Mouse (Mus musculus) adrenal gland, postnatal 0 days (tissue): ENCODE data around the gene Pigc. TPM values are rescaled to one million over a fixed set of nuclear protein-coding genes. Genes with fewer than 3 reads are reported as not detected.

Source experiments
- polyA plus RNA-seq: library from polyadenylated mRNA; unstranded; fragments of >200 nt; fragmentation: Nextera tagmentation; extraction: Ambion mirVana; gene quantifications from 2 replicates; pipeline ENCODE4 v1.2.1, GENCODE M21; 2015

Gene Pigc
- polyA plus RNA-seq: 30.0 and 33.1 TPM in 2 replicates

DNA sequence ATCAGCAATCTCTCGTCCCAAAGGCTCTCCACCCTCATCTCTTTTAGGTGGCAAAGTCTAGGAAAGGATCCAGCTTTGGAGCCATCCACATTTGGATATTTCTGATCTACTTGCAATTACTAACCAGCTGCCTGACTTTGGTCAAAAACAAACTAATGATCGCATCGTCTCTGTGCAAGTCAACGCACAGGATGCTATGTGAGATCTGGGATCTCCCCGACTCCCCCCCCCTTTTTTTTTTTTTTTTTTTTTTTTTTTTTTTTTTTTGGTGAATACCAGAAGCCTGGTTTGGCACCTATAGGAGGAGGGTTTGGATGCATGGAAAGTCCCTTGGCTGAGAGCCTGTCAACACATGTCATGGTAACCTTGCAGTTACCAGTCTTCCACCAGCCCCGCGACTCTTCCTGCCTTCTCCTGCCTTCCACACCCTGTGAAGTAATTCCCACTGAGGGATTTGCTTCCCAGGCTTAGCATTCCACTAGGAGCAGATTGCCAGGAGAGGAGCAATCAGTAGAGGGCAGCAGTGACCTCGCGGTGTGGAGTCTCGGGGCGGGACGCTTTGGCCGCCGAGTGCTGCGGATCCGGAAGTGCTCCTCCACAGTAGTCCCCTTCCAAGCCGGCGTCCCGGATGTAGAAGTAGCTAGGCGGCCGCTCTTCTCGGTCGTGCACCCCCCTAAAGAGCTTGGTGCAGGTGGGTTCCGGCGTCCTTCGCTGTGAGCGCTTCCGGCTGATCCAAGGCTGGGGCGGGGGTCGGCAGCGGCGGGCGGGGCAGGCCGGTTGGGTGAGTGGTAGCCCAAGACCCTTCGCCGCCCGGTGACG, at the start of gene Pigc:
TSS of gene Pigc (plus strand) at position 598 of the 819 bp plus-strand sequence.

DNA sequence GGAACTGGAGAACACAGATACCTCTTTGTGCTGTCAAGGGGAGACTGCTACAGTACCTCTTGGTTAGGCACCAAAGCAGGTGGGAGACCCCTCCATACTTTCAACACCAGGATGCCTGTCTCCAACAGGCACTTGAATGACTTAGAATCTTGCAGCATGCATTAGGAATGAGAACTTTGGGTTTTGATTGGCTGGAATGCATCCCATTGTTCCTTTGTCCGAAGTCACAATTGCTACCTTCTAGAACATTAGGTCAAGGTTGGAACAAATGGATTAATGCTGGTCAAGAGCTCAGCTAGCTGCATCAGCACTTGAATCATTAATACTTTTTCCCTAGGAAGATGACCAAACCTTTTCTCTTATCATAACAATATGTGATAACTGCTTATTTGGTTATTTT, 10.6 kb downstream of the Pigc start, which contains the start of gene 4930558K02Rik:
TSS of gene 4930558K02Rik (minus strand) at position 101 of the 400 bp plus-strand sequence.

Other genes starting within 250 kb of the Pigc start
- not detected in 2 replicates for gene Fasl, start 180.7 kb upstream of the Pigc start, polyA plus RNA-seq
- 10.8 and 15.6 TPM in 2 replicates for gene Suco, start 92.5 kb upstream of the Pigc start, polyA plus RNA-seq
- not detected in 2 replicates for gene 4930558K02Rik, start 10.4 kb downstream of the Pigc start, polyA plus RNA-seq